Mouse (Mus musculus): ENCODE data around the gene Troap.

- TF ChIP-seq CTCF (IDR thresholded peaks at IDR 0.05; ENCODE audit: low read depth) (peak; percentile 78), EP300 (optimal IDR thresholded peaks at IDR 0.05) (no peak)
These were observed 18.0 kb upstream of the Troap start for GRCm38 (mm10) chr15:99056332-99056731.

Measured in stomach, postnatal 0 days (tissue).